Mouse (Mus musculus): ENCODE results near the gene Dnmt3l.
"Not testable (repeated sequence)": the region's sequence is repeated elsewhere in the genome, so short reads cannot be mapped to it uniquely, and the experiment has no call there.

GRCm38 (mm10) chr10:78025453-78025852 is 16.3 kb upstream of the Dnmt3l start:
- not testable (repeated sequence) for TF ChIP-seq CTCF (IDR thresholded peaks at IDR 0.05; ENCODE audit: low read depth, low read length); POLR2A (IDR thresholded peaks at IDR 0.05; ENCODE audit: insufficient read depth, low read length)
